ENCODE assay signal across 14 mouse cellular contexts in the genomic region with DNA sequence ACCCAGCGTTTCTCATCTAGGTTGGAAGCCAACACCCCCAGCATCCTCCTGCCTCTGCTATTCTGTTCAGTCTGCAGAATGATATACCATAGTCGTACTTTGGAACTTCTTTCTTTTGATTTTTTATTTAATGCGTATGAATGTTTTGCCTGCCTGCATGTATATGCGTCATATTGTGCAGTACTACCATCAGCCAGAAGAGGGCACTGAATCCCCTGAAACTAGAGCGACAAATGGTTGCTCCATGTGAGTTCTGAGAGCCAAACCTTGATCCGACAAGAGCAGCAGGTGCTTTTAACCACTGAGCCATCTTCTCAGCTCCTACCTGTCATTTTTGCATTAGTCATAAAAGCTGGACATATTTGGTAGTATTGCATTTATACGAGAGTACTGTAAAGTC. TPM values are rescaled to one million over a fixed set of nuclear protein-coding genes. Genes with fewer than 3 reads are reported as not detected.
DNase-seq lines count a peak whose midpoint lies in the region; ATAC-seq lines count a peak whose summit lies in the region.
"Had no signal": no experiment of that assay in that cellular context is flagged by ENCODE, and none has a peak within 500 bp of the region (broad histone marks: within the 10 kb centered on the region; RNA-seq: fewer than 3 reads in every experiment).

No protein-coding gene starts in this region.

- H3K4me3 ChIP-seq in heart, embryonic 11.5 days (ENCODE audit: low read depth, low read length), result no peak overlapping the region
- H3K4me3 ChIP-seq: hindbrain, embryonic 13.5 days; midbrain, embryonic 10.5 days; neural tube, embryonic 13.5 days had no signal

- no peak for ATAC-seq in CD4-positive, CD25-positive, alpha-beta regulatory T cell, adult 4 months
- ATAC-seq in heart, embryonic 11.5 days (replicated peaks; ENCODE audit: insufficient number of reproducible peaks, low FRiP score, low TSS enrichment), result no peak
- ATAC-seq: forebrain, embryonic 16.5 days had no signal

- no peak overlapping the region for H3K9ac ChIP-seq in heart, embryonic 11.5 days (ENCODE audit: low read depth, low read length)
- H3K9ac ChIP-seq: hindbrain, embryonic 13.5 days; neural tube, embryonic 13.5 days had no signal

- peak; percentile 62 for DNase-seq in CD4-positive, CD25-positive, alpha-beta regulatory T cell, adult 2 months (ENCODE audit: low read depth, low spot score)
- peak; percentile 37 for DNase-seq in kidney, adult 18-20 months
- no peak for DNase-seq in kidney, postnatal 14 days
- DNase-seq in thymus, postnatal 0 days (ENCODE audit: low spot score), result peak; percentile 38
- no peak for DNase-seq in thymus, postnatal 25 days
- no peak for DNase-seq in urinary bladder, postnatal 36 days (ENCODE audit: low spot score in 2 of 2)
- DNase-seq: adrenal gland, postnatal 10 days had no signal

- H3K4me2 ChIP-seq in heart, embryonic 11.5 days, result no peak overlapping the region
- H3K4me2 ChIP-seq: hindbrain, embryonic 13.5 days; neural tube, embryonic 13.5 days had no signal

- no peaks in the 10 kb centered on the region for H3K9me3 ChIP-seq in heart, embryonic 11.5 days (replicated peaks; ENCODE audit: control insufficient read depth, low read length)
- H3K9me3 ChIP-seq: hindbrain, embryonic 13.5 days; midbrain, embryonic 10.5 days had no signal

- peaks cover 8% of the 10 kb centered on the region; the same call in 1 of the 2 replicates for H3K4me1 ChIP-seq in heart, embryonic 11.5 days (ENCODE audit: control insufficient read depth, insufficient read depth, low read length)

- H3K27me3 ChIP-seq in heart, embryonic 11.5 days (ENCODE audit: control insufficient read depth, insufficient read depth, low read length), result peaks cover 3% of the 10 kb centered on the region; the same call in 1 of the 2 replicates
- H3K27me3 ChIP-seq: hindbrain, embryonic 13.5 days; neural tube, embryonic 13.5 days had no signal

- H3K36me3 ChIP-seq in heart, embryonic 11.5 days (ENCODE audit: control insufficient read depth, insufficient read depth, low read length), result no peaks in the 10 kb centered on the region
- H3K36me3 ChIP-seq: midbrain, embryonic 10.5 days had no signal

- 58% methylated on average over 7 of the region's 7 CpGs for WGBS in heart, embryonic 11.5 days (ENCODE audit: insufficient replicate concordance)

- no peak overlapping the region for H3K27ac ChIP-seq in heart, embryonic 11.5 days (ENCODE audit: low read depth, low read length)
- H3K27ac ChIP-seq: hindbrain, embryonic 13.5 days; midbrain, embryonic 10.5 days; neural tube, embryonic 13.5 days had no signal

RNA-seq across cellular contexts. Expression of a gene that starts 3.3 kb away (rescaled TPM):
- 1 to 10 TPM in 1 of 2 experiments, under 1 TPM in 1; 0.40 to 1.1 TPM for polyA plus RNA-seq in CD4-positive, CD25-positive, alpha-beta regulatory T cell, adult 4 months (2017; shearing (Covaris generic))
- 1.5 and 1.7 TPM in 2 replicates for polyA plus RNA-seq in thymus, postnatal 0 days (2015; fragmentation: Nextera tagmentation; extraction: Ambion mirVana)
- polyA plus RNA-seq in heart, embryonic 11.5 days (2014; fragmentation: Nextera tagmentation; extraction: Ambion mirVana), result 0.18 and 0.54 TPM in 2 replicates

RNA-seq across cellular contexts. Expression of a gene that starts 3.7 kb away (rescaled TPM):
- polyA plus RNA-seq in CD4-positive, CD25-positive, alpha-beta regulatory T cell, adult 4 months (2017; shearing (Covaris generic)), result 10 to 100 TPM; 14.7 to 17.4 TPM
- polyA plus RNA-seq in thymus, postnatal 0 days (2015; fragmentation: Nextera tagmentation; extraction: Ambion mirVana), result 33.3 and 48.6 TPM in 2 replicates
- polyA plus RNA-seq in heart, embryonic 11.5 days (2014; fragmentation: Nextera tagmentation; extraction: Ambion mirVana), result 18.1 and 19.1 TPM in 2 replicates

RNA-seq across cellular contexts. Expression of a gene that starts 20.2 kb away (rescaled TPM):
- polyA plus RNA-seq in CD4-positive, CD25-positive, alpha-beta regulatory T cell, adult 4 months (2017; shearing (Covaris generic)), result 1 to 10 TPM; 2.2 to 6.3 TPM
- polyA plus RNA-seq in thymus, postnatal 0 days (2015; fragmentation: Nextera tagmentation; extraction: Ambion mirVana), result 10.7 TPM in 2 replicates
- 5.6 and 7.9 TPM in 2 replicates for polyA plus RNA-seq in heart, embryonic 11.5 days (2014; fragmentation: Nextera tagmentation; extraction: Ambion mirVana)

RNA-seq across cellular contexts. Expression of a gene that starts 20.4 kb away (rescaled TPM):
- polyA plus RNA-seq in CD4-positive, CD25-positive, alpha-beta regulatory T cell, adult 4 months (2017; shearing (Covaris generic)), result 10 to 100 TPM; 14.4 to 18.6 TPM
- polyA plus RNA-seq in thymus, postnatal 0 days (2015; fragmentation: Nextera tagmentation; extraction: Ambion mirVana), result 106 and 108 TPM in 2 replicates
- polyA plus RNA-seq in heart, embryonic 11.5 days (2014; fragmentation: Nextera tagmentation; extraction: Ambion mirVana), result 22.2 and 23.5 TPM in 2 replicates

RNA-seq across cellular contexts. Expression of a gene that starts 41.9 kb away (rescaled TPM):
- not detected for polyA plus RNA-seq in CD4-positive, CD25-positive, alpha-beta regulatory T cell, adult 4 months (2017; shearing (Covaris generic))
- polyA plus RNA-seq in thymus, postnatal 0 days (2015; fragmentation: Nextera tagmentation; extraction: Ambion mirVana), result 0.23 and 0.30 TPM in 2 replicates
- polyA plus RNA-seq in heart, embryonic 11.5 days (2014; fragmentation: Nextera tagmentation; extraction: Ambion mirVana), result not detected in 2 replicates
- polyA plus RNA-seq: limb, embryonic 14.5 days; midbrain, embryonic 10.5 days; neural tube, embryonic 13.5 days had no signal

Comparison
In these comparisons a context has a peak if more than half of its experiments do, and no peak if none do; other contexts are left out.
1. DNase-seq: peak in CD4-positive, CD25-positive, alpha-beta regulatory T cell, adult 2 months (single experiment), kidney, adult 18-20 months (single experiment) and thymus, postnatal 0 days (single experiment); none in kidney, postnatal 14 days (single experiment), thymus, postnatal 25 days (single experiment) and urinary bladder, postnatal 36 days (0 of 2).